Mouse (Mus musculus): ENCODE measurements around the gene Ly86. TPM values are rescaled to one million over a fixed set of nuclear protein-coding genes. Genes with fewer than 3 reads are reported as not detected.

The Ly86 gene
- 4.6 and 5.2 TPM in 2 replicates for polyA plus RNA-seq (2015; fragmentation: Nextera tagmentation; extraction: Ambion mirVana)

DNA sequence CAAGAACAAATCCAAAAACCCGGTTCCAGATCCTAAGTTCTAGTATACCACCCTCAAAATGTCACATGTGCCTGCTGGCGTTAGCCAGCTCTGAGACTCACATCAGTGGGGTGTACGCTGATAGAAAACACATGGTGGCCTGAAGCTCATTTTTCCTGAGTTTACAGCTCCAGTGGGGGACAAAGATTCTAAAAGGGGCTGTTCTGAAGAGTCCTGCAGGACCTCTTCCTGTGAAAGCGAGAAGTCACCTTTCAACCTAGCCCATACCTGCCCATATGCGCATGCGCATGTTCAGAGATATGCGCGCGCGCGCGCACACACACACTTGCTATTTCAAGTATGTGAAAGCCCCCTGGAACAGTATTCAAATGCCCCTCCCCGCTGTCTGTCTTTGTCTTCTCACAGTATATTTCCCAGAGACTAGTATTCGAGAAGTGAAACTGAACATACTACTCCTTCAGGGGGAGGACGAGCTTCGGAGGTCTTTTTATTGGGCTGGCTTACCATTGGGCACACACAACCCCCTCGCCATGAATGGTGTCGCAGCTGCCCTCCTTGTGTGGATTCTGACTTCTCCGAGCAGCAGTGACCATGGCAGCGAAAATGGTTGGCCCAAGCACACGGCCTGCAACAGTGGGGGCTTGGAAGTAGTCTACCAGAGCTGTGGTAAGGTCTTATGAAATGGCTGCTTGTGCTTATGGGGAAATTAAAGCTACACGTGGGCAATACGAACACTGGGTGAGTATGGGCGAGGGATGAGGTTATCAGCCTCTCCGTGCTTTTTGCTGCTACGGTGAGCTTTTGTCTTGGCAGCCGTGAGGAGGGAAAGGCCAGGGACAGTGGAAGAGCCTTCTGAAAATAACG lies at the start of gene Ly86:
Ly86 (plus strand) TSS at position 300 of the 864 bp plus-strand sequence.
- Histone ChIP-seq H3K9me3 (replicated peaks) (no peaks in the 10 kb centered on the region), H3K4me2 (no peak within 1 kb of the TSS), H3K4me3 (no peak within 1 kb of the TSS), H3K27me3 (no peaks in the 10 kb centered on the region), H3K4me1 (no peaks in the 10 kb centered on the region), H3K9ac (no peak within 1 kb of the TSS), H3K36me3 (ENCODE audit: poor library complexity, severe bottlenecking) (no peaks in the 10 kb centered on the region), H3K27ac (no peak within 1 kb of the TSS)
- ATAC-seq: no peak
- 92% methylated on average over 28 of the region's 28 CpGs for WGBS

DNA sequence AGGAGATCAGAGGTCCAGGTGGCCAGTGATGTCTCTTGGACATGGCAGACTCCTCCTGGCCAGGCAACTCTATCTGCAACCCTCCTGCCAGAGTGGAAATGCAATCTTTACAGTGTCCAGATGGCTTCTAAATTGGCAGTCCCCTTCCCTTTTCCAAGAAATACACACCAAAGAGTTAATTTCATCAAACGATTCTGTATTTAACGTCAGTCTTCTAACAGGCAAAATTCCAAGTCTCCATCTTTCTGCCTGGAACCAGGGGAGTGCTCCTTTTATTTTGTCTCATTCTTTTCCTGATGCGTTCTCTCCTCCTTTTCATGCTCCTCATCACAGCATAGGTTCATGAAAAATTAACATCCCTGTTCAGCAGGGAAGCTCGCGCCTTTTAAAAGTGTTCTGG lies 47.1 kb upstream of the Ly86 start:
- Histone ChIP-seq H3K9me3 (replicated peaks) (no peaks in the 10 kb centered on the region), H3K36me3 (ENCODE audit: poor library complexity, severe bottlenecking) (no peaks in the 10 kb centered on the region), H3K27ac (no peak overlapping the region), H3K27me3 (no peaks in the 10 kb centered on the region), H3K4me1 (no peaks in the 10 kb centered on the region), H3K9ac (no peak overlapping the region), H3K4me3 (no peak overlapping the region), H3K4me2 (no peak overlapping the region)
- WGBS: 62% methylated on average over 5 of the region's 5 CpGs
- peak; percentile 48; the same call in 1 of the 2 replicates for ATAC-seq

DNA sequence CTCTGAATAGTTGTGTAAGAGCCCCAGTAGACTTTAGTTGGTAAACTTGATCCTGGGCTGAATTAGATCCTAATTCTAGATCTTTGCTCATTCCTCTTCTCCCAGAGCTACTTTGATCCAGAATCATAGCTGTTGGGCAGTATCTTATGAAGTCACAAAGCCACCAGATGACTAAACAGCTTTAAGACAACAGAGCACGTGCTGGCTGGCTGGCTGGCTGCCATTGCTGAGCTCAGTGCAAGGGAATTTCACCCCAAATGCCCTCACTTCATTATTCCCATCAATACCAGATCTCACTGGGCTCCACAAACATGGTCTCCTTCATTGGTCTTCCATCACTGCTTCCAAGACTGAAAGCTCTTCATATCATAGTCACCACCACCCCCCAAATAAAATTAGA lies 46.2 kb upstream of the Ly86 start:
- no peak overlapping the region for H3K4me2 ChIP-seq
- H3K27ac ChIP-seq: no peak overlapping the region
- H3K27me3 ChIP-seq: no peaks in the 10 kb centered on the region
- no peaks in the 10 kb centered on the region for H3K9me3 ChIP-seq (replicated peaks)
- 26% methylated on average over 1 of the region's 1 CpGs for WGBS
- H3K4me1 ChIP-seq: no peaks in the 10 kb centered on the region
- ATAC-seq: no peak
- no peak overlapping the region for H3K4me3 ChIP-seq
- H3K36me3 ChIP-seq (ENCODE audit: poor library complexity, severe bottlenecking): no peaks in the 10 kb centered on the region
- H3K9ac ChIP-seq: no peak overlapping the region

DNA sequence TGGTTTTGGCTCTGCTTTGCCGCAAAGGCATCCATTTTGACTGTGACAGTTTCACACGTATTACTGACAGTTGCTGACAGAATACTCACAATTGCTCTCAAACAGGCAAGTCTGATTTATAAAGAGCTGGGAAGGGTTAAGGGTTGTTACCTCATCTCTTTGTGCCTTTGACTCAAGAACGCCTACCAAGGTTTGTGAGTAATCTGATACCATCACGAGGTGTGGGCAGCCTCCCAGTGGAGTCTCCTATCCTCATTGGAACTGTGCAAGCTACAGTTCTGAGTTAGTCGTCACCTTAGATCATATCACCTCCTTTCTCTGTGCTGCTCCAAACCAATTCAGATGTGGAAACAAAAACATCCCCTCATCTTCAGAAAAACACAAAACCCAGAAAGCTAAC lies 42.1 kb upstream of the Ly86 start:
- no peak overlapping the region for H3K4me2 ChIP-seq
- ATAC-seq: no peak
- 57% methylated on average over 5 of the region's 5 CpGs for WGBS

DNA sequence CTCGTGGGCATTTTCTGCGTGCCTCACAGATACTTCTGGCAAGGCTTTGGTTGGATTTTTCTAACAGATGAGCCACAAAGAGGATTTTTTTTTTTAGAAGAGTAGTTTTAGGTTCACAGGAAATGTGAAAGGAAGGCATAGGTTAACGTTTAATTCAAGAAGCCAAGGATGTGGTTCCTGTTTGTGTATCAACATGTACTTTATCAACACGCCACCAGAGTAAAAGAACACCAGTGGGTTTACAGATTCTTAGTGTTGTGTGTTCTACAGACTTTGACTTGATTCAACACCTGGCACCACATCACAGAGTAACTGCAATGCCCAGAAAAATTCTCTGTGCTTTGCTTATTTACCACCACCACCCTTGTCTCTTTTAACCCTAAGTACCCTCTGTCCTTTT lies 37.0 kb upstream of the Ly86 start:
- no peak overlapping the region for H3K4me3 ChIP-seq
- H3K27ac ChIP-seq: no peak overlapping the region
- H3K36me3 ChIP-seq (ENCODE audit: poor library complexity, severe bottlenecking): no peaks in the 10 kb centered on the region
- peaks cover 16% of the 10 kb centered on the region for H3K4me1 ChIP-seq
- no peaks in the 10 kb centered on the region for H3K9me3 ChIP-seq (replicated peaks)
- 83% methylated on average over 4 of the region's 4 CpGs for WGBS
- H3K27me3 ChIP-seq: no peaks in the 10 kb centered on the region
- ATAC-seq: no peak
- H3K9ac ChIP-seq: no peak overlapping the region
- no peak overlapping the region for H3K4me2 ChIP-seq

More for the DNA sequence above, 42.1 kb upstream of the Ly86 start:
- Histone ChIP-seq H3K4me3 (no peak overlapping the region), H3K27ac (no peak overlapping the region), H3K36me3 (ENCODE audit: poor library complexity, severe bottlenecking) (no peaks in the 10 kb centered on the region), H3K9ac (no peak overlapping the region), H3K27me3 (no peaks in the 10 kb centered on the region), H3K9me3 (replicated peaks) (no peaks in the 10 kb centered on the region), H3K4me1 (no peaks in the 10 kb centered on the region)

DNA sequence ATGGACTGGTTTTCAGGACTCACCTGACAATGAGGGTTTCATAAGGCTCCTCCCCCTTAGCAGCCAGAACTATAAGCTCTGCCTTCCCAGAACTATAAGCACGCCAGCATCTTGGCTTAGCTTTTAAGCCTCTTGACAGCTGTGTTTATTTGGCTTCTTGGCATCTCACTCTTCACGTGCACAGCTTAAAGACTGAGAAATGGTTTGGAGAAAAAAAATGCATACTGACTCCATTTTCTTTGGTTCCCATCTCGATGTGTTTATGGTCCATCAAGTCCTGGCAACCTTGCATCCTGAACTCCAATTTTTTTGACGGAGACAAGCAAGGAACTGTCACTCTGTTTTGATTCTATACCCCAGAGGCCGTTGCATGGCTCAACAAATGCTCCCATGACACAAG lies 35.7 kb upstream of the Ly86 start:
- Histone ChIP-seq H3K9me3 (replicated peaks) (no peaks in the 10 kb centered on the region), H3K27ac (no peak overlapping the region), H3K27me3 (no peaks in the 10 kb centered on the region), H3K4me3 (no peak overlapping the region), H3K4me1 (peaks cover 18% of the 10 kb centered on the region), H3K36me3 (ENCODE audit: poor library complexity, severe bottlenecking) (no peaks in the 10 kb centered on the region), H3K4me2 (no peak overlapping the region), H3K9ac (no peak overlapping the region)
- no peak for ATAC-seq
- 72% methylated on average over 5 of the region's 5 CpGs for WGBS

DNA sequence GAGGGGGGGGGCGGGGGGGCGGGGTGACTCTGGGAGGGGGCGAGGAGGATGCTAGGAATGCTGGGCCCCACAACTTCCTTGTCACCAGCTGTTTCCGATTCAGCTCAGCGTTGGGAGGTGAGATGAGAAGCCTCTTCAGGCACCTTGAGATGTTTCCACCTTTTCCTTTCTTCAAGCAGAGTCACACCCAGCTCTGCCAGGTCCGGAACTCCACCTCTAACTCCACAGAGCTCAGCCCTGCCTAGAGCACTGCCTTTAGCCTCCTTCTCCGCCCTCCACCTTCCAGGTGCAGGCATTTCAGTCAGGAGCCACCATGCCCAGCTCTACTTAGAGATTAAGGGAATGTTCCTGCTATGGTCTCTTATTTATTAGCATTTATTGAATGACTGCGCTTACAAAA lies 34.7 kb upstream of the Ly86 start:
- no peak for ATAC-seq
- 65% methylated on average over 8 of the region's 8 CpGs for WGBS

DNA sequence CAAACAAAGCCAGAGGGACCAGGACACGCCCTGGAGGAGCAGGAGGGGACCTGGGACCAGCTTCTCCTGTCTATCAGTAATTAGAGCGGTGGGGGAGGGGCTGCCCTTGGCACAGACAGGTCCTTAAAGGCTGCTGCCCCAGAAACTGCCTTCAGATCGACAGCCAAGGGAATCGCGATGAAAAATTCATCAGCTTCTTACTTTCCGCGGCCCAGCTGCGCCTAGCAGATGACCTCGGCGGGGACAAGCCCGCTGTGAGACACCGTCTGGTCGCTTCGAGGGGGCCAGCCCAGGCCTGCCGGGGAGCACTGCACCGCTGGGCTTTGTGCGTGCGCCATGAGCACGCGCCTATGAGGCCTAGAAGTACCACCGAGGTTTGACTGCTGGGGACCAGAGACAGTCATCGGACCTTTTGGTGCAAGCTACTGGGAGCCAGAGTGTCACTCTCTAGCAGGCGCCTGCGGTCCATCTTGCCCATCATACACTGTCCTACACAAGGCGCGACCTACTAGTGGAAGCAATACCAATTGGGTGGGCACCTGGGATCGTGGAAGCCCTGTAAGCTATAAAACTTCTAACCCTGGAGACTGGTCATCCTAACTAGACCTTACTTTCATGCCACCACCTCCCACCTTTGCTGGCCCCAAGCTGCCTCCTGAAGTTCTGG lies 33.3 kb upstream of the Ly86 start:
- H3K4me3 ChIP-seq: peak overlapping the region; percentile 36
- peak overlapping the region; percentile 59 for H3K9ac ChIP-seq
- H3K9me3 ChIP-seq (replicated peaks): no peaks in the 10 kb centered on the region
- H3K4me1 ChIP-seq: peaks cover 18% of the 10 kb centered on the region
- ATAC-seq: peak; percentile 72
- H3K27me3 ChIP-seq: no peaks in the 10 kb centered on the region
- H3K4me2 ChIP-seq: peak overlapping the region; percentile 68
- H3K27ac ChIP-seq: peak overlapping the region; percentile 86
- 17% methylated on average over 27 of the region's 27 CpGs for WGBS
- H3K36me3 ChIP-seq (ENCODE audit: poor library complexity, severe bottlenecking): no peaks in the 10 kb centered on the region

More for the DNA sequence above, 34.7 kb upstream of the Ly86 start:
- H3K4me1 ChIP-seq: peaks cover 18% of the 10 kb centered on the region
- no peak overlapping the region for H3K9ac ChIP-seq
- no peak overlapping the region for H3K27ac ChIP-seq
- H3K4me2 ChIP-seq: no peak overlapping the region
- no peaks in the 10 kb centered on the region for H3K36me3 ChIP-seq (ENCODE audit: poor library complexity, severe bottlenecking)
- H3K9me3 ChIP-seq (replicated peaks): no peaks in the 10 kb centered on the region
- no peak overlapping the region for H3K4me3 ChIP-seq
- no peaks in the 10 kb centered on the region for H3K27me3 ChIP-seq

DNA sequence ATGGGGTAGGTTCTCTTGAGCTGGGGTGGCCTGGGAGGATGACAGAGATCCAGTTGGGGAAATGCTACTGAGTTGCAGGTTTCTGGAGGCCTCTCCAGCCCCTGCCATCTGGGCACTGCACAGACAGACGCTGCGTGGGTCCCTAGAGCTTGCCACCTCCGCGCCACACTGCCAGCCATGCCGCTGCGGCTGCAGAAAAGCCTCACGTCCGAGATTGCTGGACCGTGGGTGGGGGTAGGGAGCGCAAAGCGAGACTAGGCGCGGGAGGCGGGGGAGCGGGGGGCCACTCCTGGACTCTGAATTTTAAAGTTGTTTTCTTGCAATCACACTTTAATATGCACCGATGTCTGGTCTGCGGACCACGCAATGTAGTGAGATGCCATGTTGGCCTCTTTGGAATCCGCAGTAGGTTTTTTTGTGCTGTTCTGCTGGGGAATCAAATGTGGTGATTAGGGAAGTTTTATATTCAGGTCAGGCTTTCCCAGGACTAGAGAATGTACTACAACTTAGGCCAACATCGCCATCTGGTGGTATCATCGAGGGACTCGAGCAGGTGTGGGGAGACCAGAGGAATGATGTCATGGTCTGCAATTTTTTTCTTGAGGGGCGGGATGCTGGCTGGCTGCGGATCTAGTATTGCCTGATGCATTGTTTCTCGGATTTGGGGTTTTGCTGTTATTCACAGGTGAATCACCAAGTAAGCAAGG lies 32.6 kb upstream of the Ly86 start:
- Histone ChIP-seq H3K4me3 (peak overlapping the region; percentile 36), H3K9ac (peak overlapping the region; percentile 59), H3K4me1 (peaks cover 18% of the 10 kb centered on the region), H3K36me3 (ENCODE audit: poor library complexity, severe bottlenecking) (no peaks in the 10 kb centered on the region), H3K27ac (peak overlapping the region; percentile 86), H3K27me3 (no peaks in the 10 kb centered on the region), H3K9me3 (replicated peaks) (no peaks in the 10 kb centered on the region), H3K4me2 (peak overlapping the region; percentile 68)
- peak; percentile 97 for ATAC-seq
- 1% methylated on average over 25 of the region's 25 CpGs for WGBS

DNA sequence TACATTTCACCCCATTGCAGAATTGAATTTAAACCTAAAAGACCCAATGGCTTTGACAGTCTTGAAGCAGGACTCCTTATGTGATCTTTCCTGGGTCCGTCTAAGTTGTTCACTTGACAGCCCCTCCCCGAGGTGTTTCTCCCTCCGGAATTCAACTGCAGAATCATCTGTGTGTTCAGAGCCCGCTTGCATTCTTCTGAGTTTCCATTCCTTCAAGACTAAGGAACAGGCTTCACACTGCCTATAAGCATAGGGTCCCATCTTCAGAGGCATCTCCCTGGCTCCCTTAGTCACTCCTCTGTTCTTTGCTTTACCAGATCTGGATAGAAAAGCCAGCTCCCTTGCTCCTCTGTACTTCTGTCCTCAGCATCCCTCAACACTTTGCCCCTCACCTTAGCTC lies 32.1 kb upstream of the Ly86 start:
- ATAC-seq: peak; percentile 17; the same call in 1 of the 2 replicates
- no peak overlapping the region for H3K27ac ChIP-seq
- no peaks in the 10 kb centered on the region for H3K27me3 ChIP-seq
- no peaks in the 10 kb centered on the region for H3K36me3 ChIP-seq (ENCODE audit: poor library complexity, severe bottlenecking)
- H3K4me1 ChIP-seq: peaks cover 18% of the 10 kb centered on the region
- no peak overlapping the region for H3K4me3 ChIP-seq
- peak overlapping the region; percentile 68 for H3K4me2 ChIP-seq
- H3K9ac ChIP-seq: no peak overlapping the region
- no peaks in the 10 kb centered on the region for H3K9me3 ChIP-seq (replicated peaks)
- 19% methylated on average over 4 of the region's 4 CpGs for WGBS

DNA sequence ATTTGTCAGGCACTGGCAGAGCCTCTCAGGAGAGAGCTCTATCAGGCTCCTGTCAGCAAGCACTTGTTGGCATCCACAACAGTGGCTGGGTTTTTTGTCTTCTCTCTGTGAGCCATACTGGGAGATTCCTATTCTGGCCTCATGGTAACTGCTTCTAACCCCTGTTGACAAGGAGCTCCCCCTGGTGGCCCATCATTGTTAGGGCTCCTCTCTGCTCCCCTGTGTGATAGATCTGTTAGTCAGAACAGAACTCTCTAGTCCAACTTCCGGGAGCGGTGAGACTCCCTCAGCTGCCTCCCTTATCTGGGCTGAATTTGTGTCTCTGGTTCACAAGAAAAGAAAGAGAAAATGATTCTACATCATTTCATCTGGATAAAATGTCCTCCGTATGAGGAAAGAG lies 19.5 kb upstream of the Ly86 start:
- Histone ChIP-seq H3K27ac (no peak overlapping the region), H3K4me3 (no peak overlapping the region), H3K4me1 (no peaks in the 10 kb centered on the region), H3K27me3 (no peaks in the 10 kb centered on the region), H3K9ac (no peak overlapping the region), H3K9me3 (replicated peaks) (no peaks in the 10 kb centered on the region), H3K4me2 (no peak overlapping the region), H3K36me3 (ENCODE audit: poor library complexity, severe bottlenecking) (no peaks in the 10 kb centered on the region)
- no peak for ATAC-seq
- WGBS: 91% methylated on average over 3 of the region's 3 CpGs

DNA sequence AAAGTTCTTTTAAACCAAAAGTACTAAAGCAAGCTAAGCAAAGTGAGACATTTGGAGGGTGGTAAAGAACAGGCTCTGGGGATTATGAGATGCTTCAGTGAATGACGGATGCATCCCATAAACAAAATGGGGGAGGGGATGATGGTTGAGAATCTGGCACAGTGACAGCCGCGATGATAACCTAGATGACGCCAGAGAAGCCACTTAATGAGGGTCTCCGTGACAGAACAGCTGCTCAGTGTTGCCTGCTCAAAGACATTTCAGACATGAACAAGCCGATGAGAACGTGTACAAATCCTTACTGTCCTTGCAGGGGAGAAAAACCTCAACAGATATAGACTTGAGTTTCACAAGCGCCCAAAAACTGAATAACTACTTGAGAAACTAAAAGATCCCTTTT lies 15.3 kb upstream of the Ly86 start:
- Histone ChIP-seq H3K27me3 (no peaks in the 10 kb centered on the region), H3K4me3 (no peak overlapping the region), H3K4me1 (no peaks in the 10 kb centered on the region), H3K9ac (no peak overlapping the region), H3K36me3 (ENCODE audit: poor library complexity, severe bottlenecking) (no peaks in the 10 kb centered on the region), H3K9me3 (replicated peaks) (no peaks in the 10 kb centered on the region), H3K27ac (no peak overlapping the region), H3K4me2 (no peak overlapping the region)
- ATAC-seq: no peak
- 76% methylated on average over 8 of the region's 8 CpGs for WGBS

All from forebrain, embryonic 13.5 days (tissue).